Mouse (Mus musculus): ENCODE results near the gene Dand5. TPM values are rescaled to one million over a fixed set of nuclear protein-coding genes. Genes with fewer than 3 reads are reported as not detected.

Gene Dand5
- polyA plus RNA-seq, 1 experiment = 3.1 TPM

DNA sequence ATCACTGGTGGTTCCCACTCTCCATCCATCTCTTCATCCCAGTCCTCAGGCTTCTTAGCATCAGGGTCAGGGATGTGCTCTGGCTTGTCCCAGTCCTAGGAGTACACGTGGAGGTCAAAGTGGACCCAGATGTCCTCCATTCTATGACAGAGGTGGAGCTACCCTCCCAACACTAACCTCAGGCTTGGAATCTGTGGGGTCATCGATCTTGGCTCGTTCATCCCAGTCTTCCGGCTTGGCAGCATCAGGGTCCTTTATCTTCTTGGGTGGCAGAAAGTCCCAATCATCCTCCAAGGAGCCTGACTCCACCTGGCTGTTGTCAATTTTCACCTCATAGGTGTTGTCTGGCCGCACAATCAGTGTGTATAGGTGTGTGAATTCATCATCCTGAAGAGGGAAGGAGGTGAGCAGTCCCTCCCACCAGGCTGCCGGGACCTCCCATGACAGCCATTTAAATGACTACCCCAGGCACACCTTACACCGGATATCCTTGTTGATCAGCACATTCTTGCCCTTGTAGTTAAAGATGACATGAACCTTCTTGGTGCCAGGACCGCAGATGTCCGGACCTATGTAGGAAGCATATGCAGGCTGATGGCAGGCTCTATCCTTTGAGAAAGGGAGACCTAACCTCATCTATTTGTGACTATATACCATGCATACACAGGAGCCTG, 21.9 kb upstream of the Dand5 start:
- Histone ChIP-seq H3K4me3 (replicated peaks) (peak overlapping the region; percentile 99), H3K9me3 (no peaks in the 10 kb centered on the region), H3K4me1 (peaks cover 66% of the 10 kb centered on the region), H3K36me3 (replicated peaks; ENCODE audit: low read length) (peaks cover 51% of the 10 kb centered on the region), H3K27me3 (replicated peaks) (no peaks in the 10 kb centered on the region)
- TF ChIP-seq GATA1 (IDR thresholded peaks at IDR 0.05; ENCODE audit: borderline replicate concordance, low read length) (no peak), FLI1 (IDR thresholded peaks at IDR 0.05; ENCODE audit: low read length) (no peak)

DNA sequence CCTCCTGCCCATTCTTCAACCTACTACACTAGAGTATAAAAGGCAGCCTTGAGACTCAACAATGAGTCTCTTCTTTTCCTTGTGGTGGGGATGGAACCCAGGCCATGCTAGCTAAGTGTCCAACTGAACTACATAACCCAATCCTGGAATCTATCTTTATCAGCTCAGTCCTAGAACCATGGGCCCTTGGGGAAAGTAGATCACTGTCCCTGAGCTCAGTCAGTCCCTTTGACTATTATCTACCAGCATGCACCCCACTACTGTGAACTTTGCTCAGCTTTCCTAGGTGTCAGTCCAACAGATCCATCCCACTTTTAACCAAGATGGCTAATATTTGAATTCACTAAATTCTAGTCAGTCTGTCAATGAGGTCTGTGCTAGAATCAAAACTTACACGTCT, 18.9 kb upstream of the Dand5 start:
- Histone ChIP-seq H3K9me3 (no peaks in the 10 kb centered on the region), H3K27me3 (replicated peaks) (no peaks in the 10 kb centered on the region), H3K4me1 (peaks cover 71% of the 10 kb centered on the region), H3K4me3 (replicated peaks) (no peak overlapping the region), H3K36me3 (replicated peaks; ENCODE audit: low read length) (peaks cover 78% of the 10 kb centered on the region)
- TF ChIP-seq FLI1 (IDR thresholded peaks at IDR 0.05; ENCODE audit: low read length) (no peak), GATA1 (IDR thresholded peaks at IDR 0.05; ENCODE audit: borderline replicate concordance, low read length) (no peak)

DNA sequence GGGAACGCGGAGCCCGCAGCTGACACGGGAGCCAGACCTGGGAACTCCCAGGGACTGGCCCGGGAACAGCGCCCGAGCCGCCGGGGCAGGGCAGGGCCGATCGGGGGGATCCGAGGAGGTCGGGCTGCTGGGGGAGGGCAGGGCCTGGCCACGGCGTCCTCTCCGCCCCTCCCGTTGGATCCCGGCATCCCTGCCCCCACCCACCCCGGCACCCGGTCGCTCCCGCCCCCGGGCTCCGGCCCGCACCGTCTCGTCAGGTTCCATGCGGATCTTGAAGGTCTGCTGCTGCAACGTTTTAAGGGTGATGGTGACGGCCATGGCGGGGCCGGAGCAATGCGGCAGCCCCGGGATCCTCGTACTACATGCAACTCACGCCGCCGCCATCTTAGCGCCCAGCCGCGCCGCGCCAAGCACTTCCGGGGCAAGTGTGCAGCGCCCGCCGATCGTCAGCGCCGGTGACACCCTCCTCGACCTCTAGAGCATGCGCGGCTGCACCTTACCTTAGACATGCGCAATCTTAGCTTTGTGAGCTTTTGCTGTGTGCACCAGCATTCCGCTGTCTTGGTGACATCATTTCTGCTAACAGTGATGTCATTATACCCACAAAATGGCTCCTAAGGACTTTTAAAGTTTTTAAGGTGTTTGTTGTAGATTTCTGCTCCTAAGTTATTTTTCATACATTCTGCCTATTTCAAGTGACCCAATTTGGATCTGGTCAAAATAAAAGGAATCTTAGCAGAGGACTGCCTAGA, 17.8 kb upstream of the Dand5 start, which contains the start of gene Rad23a:
Rad23a (minus strand) TSS at position 418 of the 752 bp plus-strand sequence.
- Histone ChIP-seq H3K4me1 (peaks cover 70% of the 10 kb centered on the region), H3K4me3 (replicated peaks) (peak within 1 kb of the TSS; percentile 97), H3K9me3 (no peaks in the 10 kb centered on the region), H3K27me3 (replicated peaks) (no peaks in the 10 kb centered on the region), H3K36me3 (replicated peaks; ENCODE audit: low read length) (peaks cover 82% of the 10 kb centered on the region)
- no peak; the same call in 1 of the 2 replicates for TF ChIP-seq FLI1 (IDR thresholded peaks at IDR 0.05; ENCODE audit: low read length)

DNA sequence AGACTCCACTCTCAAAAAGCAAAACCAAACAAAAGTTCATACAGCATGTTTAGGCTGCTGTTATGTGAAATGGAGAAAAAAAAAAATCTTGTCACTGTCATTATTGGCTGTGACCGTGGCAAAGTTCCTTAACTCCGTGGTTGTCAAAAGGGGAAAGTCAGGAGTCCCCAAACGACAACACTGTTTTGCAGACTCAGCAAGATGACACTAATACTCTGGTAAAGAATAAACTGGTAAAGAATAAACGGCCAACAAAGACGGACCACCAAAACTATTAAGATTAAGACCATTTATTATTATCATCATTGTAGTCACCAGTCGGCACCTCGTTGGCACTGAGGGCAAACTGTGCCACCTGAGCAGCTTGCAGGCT, 17.2 kb upstream of the Dand5 start:
- Histone ChIP-seq H3K27me3 (replicated peaks) (no peaks in the 10 kb centered on the region), H3K4me3 (replicated peaks) (peak overlapping the region; percentile 97), H3K4me1 (peaks cover 64% of the 10 kb centered on the region), H3K9me3 (no peaks in the 10 kb centered on the region), H3K36me3 (replicated peaks; ENCODE audit: low read length) (peaks cover 82% of the 10 kb centered on the region)
- TF ChIP-seq FLI1 (IDR thresholded peaks at IDR 0.05; ENCODE audit: low read length) (no peak), GATA1 (IDR thresholded peaks at IDR 0.05; ENCODE audit: borderline replicate concordance, low read length) (no peak)

DNA sequence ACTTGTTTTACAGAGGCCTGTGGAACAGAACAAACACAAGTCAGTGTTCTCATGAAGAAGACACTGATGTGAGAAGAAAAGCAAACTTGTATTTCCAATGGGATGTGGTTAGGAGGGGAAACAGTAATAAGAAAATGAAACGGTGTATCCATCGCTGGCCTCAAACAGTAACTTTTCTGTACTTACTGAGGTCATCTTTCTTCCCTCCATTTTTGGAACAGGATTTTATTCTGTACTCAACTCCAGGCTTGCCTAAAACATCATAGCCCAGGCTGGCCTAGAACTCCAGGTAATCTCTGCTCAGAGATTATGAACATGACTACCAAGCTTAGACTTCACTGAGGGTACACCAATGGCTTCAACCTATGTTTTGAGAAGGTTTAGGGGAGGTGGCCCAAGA, 16.8 kb upstream of the Dand5 start:
- TF ChIP-seq GATA1 (IDR thresholded peaks at IDR 0.05; ENCODE audit: borderline replicate concordance, low read length) (no peak), FLI1 (IDR thresholded peaks at IDR 0.05; ENCODE audit: low read length) (no peak)
- Histone ChIP-seq H3K9me3 (no peaks in the 10 kb centered on the region), H3K27me3 (replicated peaks) (no peaks in the 10 kb centered on the region), H3K4me3 (replicated peaks) (peak overlapping the region; percentile 97), H3K4me1 (peaks cover 63% of the 10 kb centered on the region), H3K36me3 (replicated peaks; ENCODE audit: low read length) (peaks cover 82% of the 10 kb centered on the region)

DNA sequence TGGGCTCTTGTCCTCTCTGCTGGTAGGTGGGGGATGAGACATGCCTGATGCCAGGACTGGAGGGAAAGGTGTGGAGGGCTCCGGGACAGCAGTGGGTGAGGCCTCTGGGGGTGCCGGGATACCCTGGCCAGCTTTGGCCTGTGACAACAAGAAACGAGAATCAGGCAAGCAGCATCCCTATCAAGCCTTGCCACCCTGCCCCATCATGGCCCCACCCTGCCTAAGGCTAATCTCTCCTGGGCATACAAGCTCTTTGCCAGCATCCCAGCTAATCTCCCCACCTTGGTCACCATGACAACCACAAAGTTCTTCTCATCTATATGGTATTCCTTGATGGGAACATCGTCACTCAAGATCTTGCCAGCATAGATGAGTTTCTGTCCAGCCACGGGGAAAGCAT, 15.9 kb upstream of the Dand5 start:
- no peak for TF ChIP-seq GATA1 (IDR thresholded peaks at IDR 0.05; ENCODE audit: borderline replicate concordance, low read length)
- no peak for TF ChIP-seq FLI1 (IDR thresholded peaks at IDR 0.05; ENCODE audit: low read length)

DNA sequence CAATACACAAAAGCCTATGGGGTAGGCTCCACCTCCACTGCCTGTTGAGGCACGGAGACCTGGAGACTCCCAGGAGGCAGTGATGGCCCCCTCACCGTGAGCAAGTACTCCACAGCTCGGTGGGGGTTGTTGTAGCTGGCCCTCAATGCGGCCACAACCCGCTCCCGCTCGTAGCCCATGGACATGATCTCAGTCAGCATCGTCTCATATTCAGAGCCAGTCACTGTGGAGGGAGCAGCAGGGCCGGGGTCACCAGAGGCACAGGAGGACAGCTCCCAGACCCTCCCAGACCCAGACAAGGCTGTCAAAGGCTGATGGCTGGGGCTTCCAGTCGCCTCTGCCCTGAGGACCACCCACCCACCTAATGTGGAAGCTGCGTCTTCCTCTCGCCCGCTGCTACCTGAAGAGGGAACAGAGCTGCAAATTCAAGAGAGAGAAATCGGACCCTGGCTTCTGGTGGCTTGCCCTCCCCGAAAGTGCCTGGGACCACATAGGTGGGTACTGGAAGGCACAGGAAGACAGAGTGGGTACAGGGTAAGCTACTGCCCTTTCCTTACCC, 15.4 kb upstream of the Dand5 start:
- Histone ChIP-seq H3K27me3 (replicated peaks) (no peaks in the 10 kb centered on the region), H3K36me3 (replicated peaks; ENCODE audit: low read length) (peaks cover 80% of the 10 kb centered on the region), H3K4me3 (replicated peaks) (no peak overlapping the region), H3K4me1 (peaks cover 62% of the 10 kb centered on the region), H3K9me3 (no peaks in the 10 kb centered on the region)
- TF ChIP-seq FLI1 (IDR thresholded peaks at IDR 0.05; ENCODE audit: low read length) (no peak), GATA1 (IDR thresholded peaks at IDR 0.05; ENCODE audit: borderline replicate concordance, low read length) (no peak)

More for the DNA sequence above, 15.9 kb upstream of the Dand5 start:
- Histone ChIP-seq H3K36me3 (replicated peaks; ENCODE audit: low read length) (peaks cover 82% of the 10 kb centered on the region), H3K27me3 (replicated peaks) (no peaks in the 10 kb centered on the region), H3K9me3 (no peaks in the 10 kb centered on the region), H3K4me3 (replicated peaks) (no peak overlapping the region), H3K4me1 (peaks cover 62% of the 10 kb centered on the region)

DNA sequence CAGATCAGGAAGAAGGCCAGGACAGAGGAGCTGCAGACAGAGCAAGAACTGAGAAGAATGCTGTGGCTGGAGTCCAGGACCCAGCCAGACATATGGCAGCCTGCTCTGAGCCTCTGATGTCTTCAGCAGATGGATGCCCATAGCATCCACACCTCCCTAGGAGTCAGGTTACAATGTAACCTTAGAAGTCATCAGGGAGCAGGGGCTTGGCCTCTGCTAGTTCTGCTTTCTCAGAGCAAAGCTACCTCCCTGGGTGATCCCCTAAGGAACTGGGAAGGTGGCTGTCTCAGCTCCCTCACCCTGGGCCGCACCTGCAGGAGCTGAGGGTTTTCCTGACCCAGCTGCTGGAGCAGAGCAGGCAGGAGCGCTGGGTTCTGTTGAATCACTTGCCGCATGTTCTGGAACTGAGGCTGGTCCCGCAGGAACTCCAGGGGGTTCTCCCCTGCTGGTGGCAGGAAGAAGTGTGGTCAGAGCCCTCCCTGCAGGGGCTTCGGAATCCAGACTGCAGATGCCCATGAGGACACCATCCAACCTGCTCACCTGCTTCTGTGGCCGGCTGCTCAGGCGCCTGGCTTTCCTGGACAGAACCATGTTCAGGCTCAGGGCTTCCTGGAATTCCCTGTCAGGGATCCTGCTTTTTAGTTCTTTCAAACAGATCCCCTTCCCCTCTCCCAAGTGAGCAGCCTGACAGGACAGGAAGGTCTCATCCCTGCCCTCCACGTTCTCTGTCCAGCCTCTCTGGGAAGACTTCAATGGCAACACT, 14.7 kb upstream of the Dand5 start:
- Histone ChIP-seq H3K36me3 (replicated peaks; ENCODE audit: low read length) (peaks cover 74% of the 10 kb centered on the region), H3K27me3 (replicated peaks) (no peaks in the 10 kb centered on the region), H3K4me3 (replicated peaks) (no peak overlapping the region), H3K9me3 (no peaks in the 10 kb centered on the region), H3K4me1 (peaks cover 62% of the 10 kb centered on the region)
- TF ChIP-seq GATA1 (IDR thresholded peaks at IDR 0.05; ENCODE audit: borderline replicate concordance, low read length) = no peak
- no peak for TF ChIP-seq FLI1 (IDR thresholded peaks at IDR 0.05; ENCODE audit: low read length)
